Mouse (Mus musculus): ENCODE data around the gene Foxp1.

Foxp1 gene

GRCm38 (mm10) chr6:98946731-98947130, 575.8 kb downstream of the Foxp1 start:
- DNase-seq (ENCODE audit: low spot score) = peak; percentile 25

GRCm38 (mm10) chr6:98945496-98946412, 576.8 kb downstream of the Foxp1 start:
- no peak for DNase-seq (ENCODE audit: low spot score)

- DNase-seq (ENCODE audit: low spot score) = no peak
These were observed 584.2 kb downstream of the Foxp1 start for GRCm38 (mm10) chr6:98938348-98938747.

- DNase-seq (ENCODE audit: low spot score) = no peak
These were observed 585.0 kb downstream of the Foxp1 start for GRCm38 (mm10) chr6:98937513-98937912.

DNA sequence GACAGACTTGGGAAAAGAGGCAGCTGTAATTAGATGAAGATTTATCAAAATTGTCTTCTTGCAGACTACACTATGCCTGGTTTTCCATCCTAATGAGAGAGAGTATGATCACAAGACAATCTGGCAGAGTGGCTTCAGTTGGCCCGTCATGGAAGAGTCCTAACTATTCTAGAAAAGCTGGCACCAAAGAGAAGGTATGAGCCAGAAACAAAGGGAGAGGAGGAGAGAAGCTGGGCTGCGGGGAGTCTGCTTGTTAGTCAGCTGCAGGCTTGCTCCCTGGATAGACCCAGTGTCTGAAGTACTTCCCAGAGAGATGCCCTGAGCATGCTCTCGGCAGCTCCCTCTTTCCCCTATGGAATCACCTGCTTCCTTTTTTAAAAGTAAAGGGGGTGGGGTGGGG, 586.1 kb downstream of the Foxp1 start:
- DNase-seq (ENCODE audit: low spot score) = no peak

GRCm38 (mm10) chr6:98935169-98935568, 587.4 kb downstream of the Foxp1 start:
- no peak for DNase-seq (ENCODE audit: low spot score)

DNA sequence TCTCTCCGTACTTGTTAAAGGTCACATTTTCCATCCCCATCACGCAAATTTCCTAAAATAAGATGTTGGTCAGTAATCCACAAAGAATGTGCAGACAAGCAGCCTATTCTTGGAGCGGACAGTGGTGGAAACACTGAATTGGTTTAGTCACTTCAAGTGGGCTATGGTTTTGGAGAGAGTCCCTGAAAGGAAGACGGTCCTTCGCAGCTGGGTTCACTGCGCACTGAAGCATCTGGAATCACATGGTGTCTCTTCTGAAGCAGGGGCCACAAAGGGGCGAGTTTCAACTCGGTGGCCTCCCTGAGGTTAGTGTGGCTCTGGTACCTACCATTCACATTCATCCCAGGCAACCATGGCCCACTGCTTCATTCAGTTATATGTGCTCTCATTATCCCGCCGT, 588.1 kb downstream of the Foxp1 start:
- no peak for DNase-seq (ENCODE audit: low spot score)

DNA sequence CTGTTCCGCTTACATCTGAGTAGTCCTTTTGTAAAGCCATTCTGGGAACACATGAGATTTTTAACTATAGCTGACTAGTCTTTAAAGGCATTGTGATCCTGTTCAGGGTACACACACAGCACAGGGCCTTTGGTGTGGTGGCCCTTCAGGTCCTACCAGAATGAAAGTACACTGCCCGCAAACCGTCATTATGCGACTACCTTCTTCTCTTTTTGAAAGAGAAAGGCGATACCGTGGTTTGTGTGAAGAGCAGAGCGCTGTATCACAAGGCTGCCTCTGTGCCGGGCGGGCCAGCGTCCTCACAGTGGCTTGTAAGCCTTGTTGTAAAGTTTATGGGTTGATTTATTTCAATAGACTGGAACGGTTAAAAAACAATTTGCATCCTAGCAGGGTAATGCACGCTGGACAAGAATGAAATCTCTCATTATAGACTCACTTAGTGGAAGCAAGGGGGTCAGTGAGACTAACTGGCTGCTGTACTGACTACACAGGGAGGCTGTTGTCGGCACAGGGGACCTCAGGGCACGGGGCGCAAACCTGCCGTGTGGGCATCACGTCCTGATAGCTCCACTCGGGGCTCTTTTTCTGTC, 589.3 kb downstream of the Foxp1 start:
- DNase-seq (ENCODE audit: low spot score) = no peak

- no peak for DNase-seq (ENCODE audit: low spot score)
These were observed 590.5 kb downstream of the Foxp1 start for GRCm38 (mm10) chr6:98931881-98932540.

GRCm38 (mm10) chr6:98930652-98931300, 591.7 kb downstream of the Foxp1 start:
- no peak for DNase-seq (ENCODE audit: low spot score)

DNA sequence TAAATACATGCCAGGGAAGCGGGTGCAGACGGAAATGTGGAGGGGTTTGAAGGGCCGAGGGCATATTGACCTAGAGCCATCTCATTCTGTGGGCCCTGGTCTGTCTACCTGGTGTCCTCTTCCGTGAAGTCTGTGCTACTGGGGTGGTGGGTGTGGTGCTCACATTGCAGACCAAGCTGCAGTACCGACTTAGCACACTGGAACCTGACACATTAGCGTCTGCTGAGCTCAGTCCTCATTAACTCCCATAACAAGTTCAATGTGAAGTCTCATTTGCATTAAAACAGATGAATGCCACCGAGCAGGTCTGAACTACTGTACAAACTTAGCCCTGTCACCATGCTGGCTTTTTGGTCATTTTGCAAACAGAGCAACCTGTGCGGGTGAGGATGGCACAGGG, 594.2 kb downstream of the Foxp1 start:
- DNase-seq (ENCODE audit: low spot score) = no peak

DNA sequence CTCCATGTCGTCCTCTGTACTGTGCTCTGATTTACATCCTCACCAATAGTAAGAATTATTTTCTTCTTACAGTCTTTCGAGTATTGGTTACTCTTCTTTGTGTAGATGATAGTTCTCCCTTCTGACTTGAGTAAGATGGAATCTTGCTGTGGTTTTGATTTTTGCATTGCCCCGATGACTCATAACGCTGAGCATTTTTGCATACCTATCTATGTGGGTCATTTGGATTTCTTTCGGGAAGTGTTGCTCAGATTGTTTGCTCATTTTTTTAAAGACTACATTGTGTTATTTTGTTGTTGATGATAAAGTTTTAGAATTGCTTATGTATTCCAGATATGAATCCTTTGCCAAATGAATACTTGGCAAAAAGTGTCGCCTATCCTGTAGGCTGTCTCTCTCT, 621.3 kb downstream of the Foxp1 start:
- DNase-seq (ENCODE audit: low spot score) = no peak

DNA sequence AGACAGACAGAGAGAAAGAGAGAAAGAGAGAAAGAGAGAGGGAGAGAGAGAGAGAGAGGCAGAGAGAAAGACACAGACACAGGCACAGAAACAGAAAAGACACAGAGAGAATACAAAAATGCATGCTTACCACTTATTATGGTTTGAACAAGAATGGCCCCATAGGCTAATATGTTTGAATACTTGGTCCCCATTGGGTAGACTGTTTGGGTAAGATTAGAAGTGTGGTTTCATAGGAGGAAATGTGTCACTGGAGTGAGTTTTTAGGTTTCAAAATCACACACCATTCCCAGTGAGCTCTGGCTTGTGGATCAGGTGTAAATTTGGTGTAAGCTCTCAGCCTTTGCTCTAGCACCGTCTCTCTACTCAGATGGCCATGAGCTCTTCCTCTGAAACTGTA, 644.3 kb downstream of the Foxp1 start:
- DNase-seq (ENCODE audit: low spot score) = no peak

GRCm38 (mm10) chr6:98876401-98876800, 646.1 kb downstream of the Foxp1 start:
- DNase-seq (ENCODE audit: low spot score) = no peak
